Mouse (Mus musculus) liver, embryonic 13.5 days (tissue): ENCODE results near the gene Hoxd9. TPM values are rescaled to one million over a fixed set of nuclear protein-coding genes. Genes with fewer than 3 reads are reported as not detected.

Source experiments
- ATAC-seq: fragments of 200-750 bp; cut with Nextera tagmentation; 2 replicates; pipeline ENCODE4 v1.8.0; 2017; ENCODE audit warnings: low read depth, mild to moderate bottlenecking, moderate number of reproducible peaks, moderate library complexity
- DNase-seq: peaks from one replicate; pipeline ENCODE4 v3.0.0; 2022
- H3K27ac ChIP-seq: fragments of 300-500 bp; sonication (generic); 2 replicates; pipeline ENCODE4 v1.5.1; 2015; ENCODE audit warnings: moderate library complexity, mild to moderate bottlenecking, inconsistent platforms
- H3K27me3 ChIP-seq: fragments of 300-500 bp; sonication (generic); 2 replicates; pipeline ENCODE4 v1.6.1; 2015; ENCODE audit warnings: mild to moderate bottlenecking, inconsistent platforms
- H3K36me3 ChIP-seq: fragments of 300-500 bp; sonication (generic); 2 replicates; pipeline ENCODE4 v1.6.1; 2015; ENCODE audit warnings: mild to moderate bottlenecking, inconsistent platforms
- H3K4me1 ChIP-seq: fragments of 300-500 bp; sonication (generic); replicated peaks from 2 replicates; pipeline ENCODE4 v1.6.1; 2015; ENCODE audit warnings: inconsistent platforms
- H3K4me2 ChIP-seq: fragments of 300-500 bp; sonication (generic); 2 replicates; pipeline ENCODE4 v1.6.1; 2015; ENCODE audit warnings: inconsistent platforms, mild to moderate bottlenecking, moderate library complexity
- H3K4me3 ChIP-seq: fragments of 300-500 bp; sonication (generic); replicated peaks from 2 replicates; pipeline ENCODE4 v1.5.1; 2015; ENCODE audit warnings: mild to moderate bottlenecking, inconsistent platforms
- H3K9ac ChIP-seq: fragments of 300-500 bp; sonication (generic); 2 replicates; pipeline ENCODE4 v1.6.1; 2015; ENCODE audit warnings: mild to moderate bottlenecking, inconsistent platforms
- H3K9me3 ChIP-seq: fragments of 300-500 bp; sonication (generic); replicated peaks from 2 replicates; pipeline ENCODE4 v1.6.1; 2016; ENCODE audit warnings: inconsistent platforms
- WGBS: fragments of 180-500 bp; shearing (Covaris S2); methylation state at CpG from one replicate; pipeline ENCODE4 v1.1.7; 2015; ENCODE audit not compliant: insufficient replicate concordance; 5-methylcytosine and 5-hydroxymethylcytosine counted together
- polyA plus RNA-seq: library from polyadenylated mRNA; unstranded; fragments of >200 nt; fragmentation: Nextera tagmentation; extraction: Ambion mirVana; gene quantifications from 2 replicates; pipeline ENCODE4 v1.2.1, GENCODE M21; 2015

The Hoxd9 gene
- not detected in 2 replicates for polyA plus RNA-seq

- H3K4me2 ChIP-seq = peak within 1 kb of the TSS; percentile 50
- H3K4me3 ChIP-seq = peak within 1 kb of the TSS; percentile 38
- ATAC-seq (no peak), DNase-seq (no peak)
- no peaks in the 10 kb centered on the region for H3K36me3 ChIP-seq
- no peaks in the 10 kb centered on the region for H3K9me3 ChIP-seq
- no peak within 1 kb of the TSS for H3K27ac ChIP-seq
- WGBS = under 1% methylated on average over 43 of the region's 43 CpGs
- H3K4me1 ChIP-seq = peaks cover 9% of the 10 kb centered on the region; the same call in 1 of the 2 replicates
- H3K9ac ChIP-seq = no peak within 1 kb of the TSS
- peaks cover 100% of the 10 kb centered on the region for H3K27me3 ChIP-seq
These were observed at the start of gene Hoxd9 for GRCm38 (mm10) chr2:74697567-74698121. Hoxd9 (plus strand) TSS chr2:74697727.

DNA sequence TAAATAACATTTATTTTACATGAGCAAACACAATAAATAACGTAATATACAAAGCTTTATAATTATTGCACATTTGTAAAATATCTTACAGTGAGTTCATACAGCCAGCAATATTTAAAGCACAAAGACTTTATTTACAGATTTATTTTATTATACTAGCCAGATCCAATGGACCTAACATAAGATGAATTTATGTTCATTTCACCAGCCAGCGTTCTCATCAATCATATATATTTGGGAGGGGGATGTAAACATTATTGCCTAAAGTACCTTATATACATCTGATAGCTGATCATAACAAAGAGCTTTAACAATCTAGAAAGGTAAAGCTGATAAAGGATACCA, 44.6 kb upstream of the Hoxd9 start:
- H3K27me3 ChIP-seq = peaks cover 91% of the 10 kb centered on the region
- 22% methylated on average over 2 of the region's 2 CpGs for WGBS
- no peak for DNase-seq
- no peak overlapping the region for H3K4me2 ChIP-seq
- H3K36me3 ChIP-seq = no peaks in the 10 kb centered on the region
- H3K9me3 ChIP-seq = no peaks in the 10 kb centered on the region
- peaks cover 3% of the 10 kb centered on the region; the same call in 1 of the 2 replicates for H3K4me1 ChIP-seq
- no peak overlapping the region for H3K27ac ChIP-seq
- H3K9ac ChIP-seq = no peak overlapping the region
- no peak overlapping the region for H3K4me3 ChIP-seq
- ATAC-seq = no peak

GRCm38 (mm10) chr2:74653781-74654535, 43.6 kb upstream of the Hoxd9 start:
- peaks cover 91% of the 10 kb centered on the region for H3K27me3 ChIP-seq
- no peak for ATAC-seq
- H3K9me3 ChIP-seq = no peaks in the 10 kb centered on the region
- no peak overlapping the region for H3K9ac ChIP-seq
- no peak overlapping the region for H3K4me3 ChIP-seq
- H3K27ac ChIP-seq = no peak overlapping the region
- no peaks in the 10 kb centered on the region for H3K36me3 ChIP-seq
- WGBS = 9% methylated on average over 17 of the region's 17 CpGs
- peaks cover 3% of the 10 kb centered on the region; the same call in 1 of the 2 replicates for H3K4me1 ChIP-seq
- no peak for DNase-seq
- H3K4me2 ChIP-seq = no peak overlapping the region

DNA sequence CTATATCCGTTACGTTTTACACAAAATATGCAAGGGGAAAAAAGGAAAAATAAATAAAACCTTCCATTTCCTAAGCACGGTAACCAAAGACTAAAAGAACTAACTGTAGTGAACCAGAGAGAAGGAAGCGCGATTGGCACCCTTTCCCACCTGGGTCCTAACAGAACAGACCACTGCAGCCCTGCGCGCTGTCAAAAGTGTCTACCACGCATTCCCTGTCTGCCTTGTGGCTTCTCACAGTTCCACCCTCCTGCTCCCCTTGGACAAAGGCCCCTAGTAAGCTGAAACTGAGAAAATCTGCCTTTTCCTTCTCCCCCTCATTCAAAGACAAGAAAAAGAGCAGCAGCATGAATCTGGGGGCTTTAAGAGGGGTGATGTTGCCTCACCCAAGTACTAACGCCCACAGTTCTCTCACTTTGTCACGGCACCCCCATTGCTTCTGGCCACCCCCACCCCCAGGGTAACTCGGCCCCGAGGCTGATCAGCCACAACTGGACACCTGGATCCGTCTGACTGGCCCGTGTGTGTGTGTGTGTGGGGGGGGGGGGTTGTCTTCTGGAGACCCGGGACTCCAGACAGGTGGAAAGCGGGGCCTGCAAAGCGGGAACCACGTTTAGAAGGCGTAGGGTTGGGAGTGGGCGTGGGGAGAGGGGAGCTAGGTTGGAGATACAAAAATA, 42.6 kb upstream of the Hoxd9 start:
- Histone ChIP-seq H3K9ac (no peak overlapping the region), H3K27me3 (peaks cover 91% of the 10 kb centered on the region), H3K9me3 (no peaks in the 10 kb centered on the region), H3K27ac (no peak overlapping the region), H3K36me3 (no peaks in the 10 kb centered on the region), H3K4me2 (no peak overlapping the region), H3K4me3 (no peak overlapping the region), H3K4me1 (peaks cover 3% of the 10 kb centered on the region; the same call in 1 of the 2 replicates)
- ATAC-seq (no peak), DNase-seq (no peak)
- WGBS = 8% methylated on average over 19 of the region's 20 CpGs

- H3K4me1 ChIP-seq = peaks cover 3% of the 10 kb centered on the region; the same call in 1 of the 2 replicates
- peak overlapping the region; percentile 44 for H3K4me3 ChIP-seq
- ATAC-seq (no peak), DNase-seq (no peak)
- peaks cover 91% of the 10 kb centered on the region for H3K27me3 ChIP-seq
- under 1% methylated on average over 37 of the region's 47 CpGs for WGBS
- no peak overlapping the region for H3K27ac ChIP-seq
- no peaks in the 10 kb centered on the region for H3K36me3 ChIP-seq
- no peak overlapping the region for H3K9ac ChIP-seq
- H3K4me2 ChIP-seq = peak overlapping the region; percentile 53
- H3K9me3 ChIP-seq = no peaks in the 10 kb centered on the region
These were observed 42.1 kb upstream of the Hoxd9 start for GRCm38 (mm10) chr2:74655420-74655781.

DNA sequence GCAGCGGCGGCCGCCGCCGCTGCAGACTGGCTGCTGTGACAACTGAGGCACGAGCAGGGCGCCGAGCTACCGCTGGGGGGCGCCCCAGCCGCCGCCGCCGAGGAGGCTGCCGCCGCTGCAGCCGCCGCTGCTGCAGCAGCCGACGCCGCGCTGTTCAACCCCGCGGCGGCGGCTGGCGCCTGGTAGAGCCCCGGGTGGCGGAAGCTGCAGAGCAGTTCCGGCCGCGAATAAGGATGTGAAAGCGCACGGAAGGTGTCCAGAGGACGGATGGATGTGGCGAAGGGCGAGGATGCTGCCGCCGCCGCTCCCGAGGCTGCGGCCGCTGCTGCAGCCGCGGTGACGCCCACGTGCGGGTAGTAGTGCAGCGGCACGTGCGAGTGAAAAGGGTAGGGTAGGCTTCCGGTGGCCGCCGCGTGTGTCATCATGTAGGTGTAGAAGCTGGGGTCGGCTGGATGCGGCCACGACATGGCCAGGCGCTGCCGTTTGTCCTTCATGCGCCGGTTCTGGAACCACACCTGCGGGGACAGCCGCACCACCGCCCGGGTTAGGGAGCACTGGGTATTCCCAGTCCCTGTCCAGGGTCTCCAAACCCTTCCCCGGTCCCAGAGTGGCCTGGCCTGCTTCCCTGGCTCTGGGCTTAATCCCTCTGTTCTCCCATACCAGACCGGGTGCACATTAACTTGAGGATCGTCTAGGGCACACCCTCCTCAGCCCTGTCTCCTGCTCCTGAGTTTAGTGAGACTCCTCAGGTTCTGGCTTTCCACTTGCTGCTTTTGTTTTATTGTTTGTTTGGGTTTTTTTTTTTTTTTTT, 41.5 kb upstream of the Hoxd9 start:
- ATAC-seq = no peak
- Histone ChIP-seq H3K4me3 (peak overlapping the region; percentile 44), H3K27ac (no peak overlapping the region), H3K9me3 (no peaks in the 10 kb centered on the region), H3K4me2 (peak overlapping the region; percentile 53), H3K27me3 (peaks cover 91% of the 10 kb centered on the region), H3K36me3 (no peaks in the 10 kb centered on the region), H3K9ac (no peak overlapping the region), H3K4me1 (peaks cover 3% of the 10 kb centered on the region; the same call in 1 of the 2 replicates)
- WGBS = under 1% methylated on average over 59 of the region's 69 CpGs
- no peak for DNase-seq

GRCm38 (mm10) chr2:74656632-74657021, 40.9 kb upstream of the Hoxd9 start:
- Histone ChIP-seq H3K4me3 (no peak overlapping the region), H3K27me3 (peaks cover 92% of the 10 kb centered on the region), H3K36me3 (no peaks in the 10 kb centered on the region), H3K9me3 (no peaks in the 10 kb centered on the region), H3K4me1 (peaks cover 3% of the 10 kb centered on the region; the same call in 1 of the 2 replicates), H3K27ac (no peak overlapping the region), H3K9ac (no peak overlapping the region), H3K4me2 (no peak overlapping the region)
- DNase-seq = no peak
- no peak for ATAC-seq
- 3% methylated on average over 4 of the region's 4 CpGs for WGBS

GRCm38 (mm10) chr2:74657251-74658023, 40.1 kb upstream of the Hoxd9 start:
- no peak for ATAC-seq
- no peak overlapping the region for H3K4me3 ChIP-seq
- no peak for DNase-seq
- peak overlapping the region; percentile 23; the same call in 1 of the 2 replicates for H3K4me2 ChIP-seq
- H3K36me3 ChIP-seq = no peaks in the 10 kb centered on the region
- WGBS = 3% methylated on average over 62 of the region's 62 CpGs
- peaks cover 3% of the 10 kb centered on the region; the same call in 1 of the 2 replicates for H3K4me1 ChIP-seq
- H3K9ac ChIP-seq = no peak overlapping the region
- H3K27me3 ChIP-seq = peaks cover 92% of the 10 kb centered on the region
- no peaks in the 10 kb centered on the region for H3K9me3 ChIP-seq
- no peak overlapping the region for H3K27ac ChIP-seq

- Histone ChIP-seq H3K27ac (no peak overlapping the region), H3K9me3 (no peaks in the 10 kb centered on the region), H3K4me2 (peak overlapping the region; percentile 23; the same call in 1 of the 2 replicates), H3K4me1 (peaks cover 3% of the 10 kb centered on the region; the same call in 1 of the 2 replicates), H3K4me3 (no peak overlapping the region), H3K36me3 (no peaks in the 10 kb centered on the region), H3K27me3 (peaks cover 96% of the 10 kb centered on the region), H3K9ac (no peak overlapping the region)
- WGBS = 1% methylated on average over 15 of the region's 15 CpGs
- DNase-seq (no peak), ATAC-seq (no peak)
These were observed 39.4 kb upstream of the Hoxd9 start for GRCm38 (mm10) chr2:74658024-74658666.
